Mouse (Mus musculus) frontal cortex, postnatal 14 days (tissue): ENCODE measurements around the gene Vmn1r76.

Experiments used
- DNase-seq, 2 experiments: peaks; one replicate each; pipeline ENCODE4 v3.0.0; 2022; ENCODE audit warnings: low spot score in 2 of 2

Gene Vmn1r76

DNA sequence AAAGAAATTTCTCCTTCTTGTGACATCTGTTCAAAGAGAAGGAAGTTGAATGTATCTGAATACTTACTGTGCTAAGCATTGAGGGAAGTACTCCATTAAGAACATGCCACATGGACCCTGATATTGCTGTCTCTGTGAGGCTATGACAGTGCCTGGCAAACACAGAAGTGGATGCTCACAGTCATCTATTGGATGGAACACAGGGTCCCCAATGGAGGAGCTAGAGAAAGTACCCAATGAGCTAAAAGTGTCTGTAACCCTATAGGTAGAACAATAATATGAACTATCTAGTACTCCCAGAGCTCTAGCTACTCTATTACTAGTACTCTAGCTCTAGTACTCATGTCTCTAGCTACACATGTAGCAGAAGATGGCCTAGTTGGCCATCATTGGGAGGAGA, at the start of gene Vmn1r76:
Gene Vmn1r76 (minus strand): TSS at position 101 of the 400 bp plus-strand sequence.
- no peak for DNase-seq

DNA sequence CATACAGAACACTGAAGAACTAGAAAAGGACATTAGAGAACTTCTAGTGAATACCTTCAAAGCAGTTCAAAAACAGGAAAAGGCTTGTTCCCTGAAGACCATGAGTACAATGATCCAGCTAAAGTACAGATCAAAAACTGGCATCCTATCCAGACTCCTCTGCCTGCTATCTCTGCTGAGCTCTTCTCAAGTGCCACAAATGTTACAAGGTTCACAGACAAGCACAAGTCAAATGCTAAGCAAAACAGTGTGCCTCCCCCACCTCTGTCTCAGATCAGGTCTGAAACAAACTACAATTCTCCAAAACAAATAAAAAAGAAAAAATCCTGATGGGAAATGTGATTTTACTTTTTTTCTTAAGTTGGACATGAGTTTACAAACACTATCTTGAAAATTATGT, 34.6 kb upstream of the Vmn1r76 start:
- DNase-seq = no peak

DNA sequence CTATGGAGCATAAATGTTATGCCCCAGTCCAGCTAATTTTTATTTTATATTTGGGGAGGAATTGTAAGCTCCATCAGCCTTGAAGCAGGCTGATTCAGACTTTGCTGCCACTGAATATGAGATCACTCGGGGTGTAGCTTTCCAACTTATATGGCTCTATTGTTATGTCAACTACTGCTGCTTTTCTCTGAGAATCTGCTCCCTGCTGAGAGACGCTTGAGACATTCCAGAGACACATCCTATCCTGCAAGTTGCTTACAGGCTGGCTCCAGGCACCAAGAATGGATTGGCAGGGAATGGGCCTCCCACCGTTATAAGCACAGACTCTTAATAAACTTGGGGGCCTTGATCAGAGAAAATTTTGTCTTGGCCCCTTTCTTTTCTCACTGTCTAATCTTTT, 10.0 kb upstream of the Vmn1r76 start:
- no peak for DNase-seq

DNA sequence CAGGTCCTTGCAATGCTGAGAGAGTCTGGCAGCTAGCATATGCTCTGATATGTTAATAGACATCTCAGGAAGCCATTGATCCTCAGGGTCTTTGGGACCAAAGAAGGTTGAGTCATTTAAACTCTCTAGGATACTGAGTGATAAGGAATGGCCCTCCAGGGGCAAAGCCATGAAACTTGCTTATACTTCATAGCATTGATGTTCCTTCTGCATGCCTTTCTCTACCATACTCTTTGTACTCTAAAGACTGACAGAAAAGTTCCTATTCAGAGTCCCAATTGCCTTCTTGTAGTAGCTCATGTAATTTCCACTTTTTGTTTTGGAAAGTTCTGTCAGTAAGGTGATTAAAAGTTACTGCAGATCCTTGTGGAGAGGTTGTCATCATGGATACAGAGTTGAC, 63.7 kb downstream of the Vmn1r76 start, which contains the start of gene Vmn1r75:
Gene Vmn1r75 (plus strand): TSS at position 301 of the 400 bp plus-strand sequence.
- no peak for DNase-seq
